Mouse (Mus musculus) large intestine, adult 2 months (tissue): Measurements from ENCODE around the gene Hfe2. TPM values are rescaled to one million over a fixed set of nuclear protein-coding genes. Genes with fewer than 3 reads are reported as not detected.
"Not testable (repeated sequence)": the region's sequence is repeated elsewhere in the genome, so short reads cannot be mapped to it uniquely, and the experiment has no call there.

ENCODE experiments used
- DNase-seq: peaks from one replicate; pipeline ENCODE4 v3.0.0-alpha.2; 2012; ENCODE audit warnings: low read depth, low spot score
- WGBS: fragments of 180-500 bp; shearing (Covaris S2); methylation state at CpG from one replicate; pipeline ENCODE4 v1.1.7; 2018; 5-methylcytosine and 5-hydroxymethylcytosine counted together
- polyA plus RNA-seq: library from polyadenylated mRNA; depleted of rRNA; stranded (reverse); fragments of >200 nt; gene quantifications from 2 replicates; pipeline ENCODE4 v1.2.3, GENCODE M21; 2012; rRNA removed

The Hfe2 gene
- 0.05 TPM in 1 of 2 replicates, not detected in the other for polyA plus RNA-seq

DNA sequence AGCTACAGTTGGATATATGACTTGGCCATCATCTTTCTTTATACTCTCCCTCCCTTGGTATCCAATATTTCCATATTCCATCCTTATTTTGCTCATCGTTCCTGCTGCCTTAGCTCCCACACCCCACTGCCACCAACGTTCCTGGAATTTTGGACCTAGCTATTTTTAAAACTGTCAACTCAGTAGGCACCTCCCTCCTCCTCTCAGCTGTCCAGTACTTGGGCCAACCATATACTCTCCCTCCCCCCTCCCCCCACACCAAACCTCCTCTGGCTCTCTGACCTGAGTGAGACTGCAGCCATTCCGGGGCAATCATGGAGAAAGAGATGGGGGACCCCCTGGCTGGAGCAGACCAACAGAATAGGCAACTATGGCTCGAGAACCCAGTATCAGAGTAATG is at the start of gene Hfe2:
TSS of gene Hfe2 (plus strand) at position 259 of the 400 bp plus-strand sequence.
- DNase-seq, result no peak
- WGBS, result 66% methylated on average over 4 of the region's 4 CpGs

DNA sequence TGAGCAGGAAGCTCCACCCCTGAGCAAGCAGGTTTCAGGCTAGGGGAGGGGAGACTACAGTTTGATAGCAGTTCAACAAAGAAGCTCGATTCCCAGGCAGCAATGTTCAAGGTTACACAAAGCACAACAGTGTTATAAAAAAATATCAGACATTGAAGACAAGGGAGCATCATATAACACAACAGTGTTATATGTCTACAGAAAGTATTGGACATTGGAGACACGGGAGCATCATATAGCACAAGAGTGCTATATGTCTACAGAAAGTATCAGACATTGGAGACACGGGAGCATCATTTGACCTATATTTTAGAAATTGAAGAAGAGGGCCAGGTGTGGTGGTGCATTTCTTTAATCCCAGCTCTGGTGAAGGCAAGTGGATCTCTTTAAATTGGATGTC is 47.9 kb upstream of the Hfe2 start:
- 23% methylated on average over 3 of the region's 3 CpGs for WGBS
- DNase-seq, result no peak

DNA sequence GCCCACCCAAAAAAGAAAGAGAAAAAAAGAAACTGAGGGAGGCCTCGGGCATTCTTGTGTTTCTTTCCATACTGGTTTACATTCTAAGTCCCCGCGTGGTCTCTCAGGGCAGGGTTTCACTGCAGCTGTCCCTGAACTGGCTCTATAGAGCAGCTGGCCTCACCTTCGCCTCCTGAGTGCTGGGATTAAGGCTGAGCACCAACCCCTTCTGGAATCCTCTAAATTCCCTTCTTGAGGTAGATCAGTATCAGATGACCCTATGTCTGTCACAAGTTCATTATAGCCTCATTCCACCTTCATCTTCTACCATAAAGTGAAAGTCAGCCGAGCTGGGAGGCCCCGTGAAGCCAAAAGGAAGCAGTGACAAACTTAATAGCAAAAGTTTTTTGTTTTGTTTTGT is 47.4 kb upstream of the Hfe2 start:
- 61% methylated on average over 6 of the region's 6 CpGs for WGBS
- no peak for DNase-seq

DNA sequence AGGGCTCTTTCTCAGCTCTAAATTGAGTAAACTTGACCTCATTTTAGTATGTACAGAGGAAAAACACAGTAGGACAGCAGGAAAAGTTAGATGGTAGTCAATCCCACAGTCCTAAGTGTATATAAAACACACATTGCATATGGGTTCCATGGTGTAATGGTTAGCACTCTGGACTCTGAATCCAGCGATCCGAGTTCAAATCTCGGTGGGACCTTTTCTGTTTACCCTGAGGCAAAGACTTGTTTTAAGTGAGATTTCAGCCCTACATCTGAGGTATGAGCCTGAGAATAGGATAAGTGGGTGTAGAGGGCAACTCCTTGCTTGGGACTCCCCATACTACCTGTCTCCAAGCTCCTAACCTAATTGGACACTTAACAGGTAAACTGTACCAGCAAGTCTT is 45.7 kb upstream of the Hfe2 start:
- 39% methylated on average over 3 of the region's 3 CpGs for WGBS
- DNase-seq, result no peak

DNA sequence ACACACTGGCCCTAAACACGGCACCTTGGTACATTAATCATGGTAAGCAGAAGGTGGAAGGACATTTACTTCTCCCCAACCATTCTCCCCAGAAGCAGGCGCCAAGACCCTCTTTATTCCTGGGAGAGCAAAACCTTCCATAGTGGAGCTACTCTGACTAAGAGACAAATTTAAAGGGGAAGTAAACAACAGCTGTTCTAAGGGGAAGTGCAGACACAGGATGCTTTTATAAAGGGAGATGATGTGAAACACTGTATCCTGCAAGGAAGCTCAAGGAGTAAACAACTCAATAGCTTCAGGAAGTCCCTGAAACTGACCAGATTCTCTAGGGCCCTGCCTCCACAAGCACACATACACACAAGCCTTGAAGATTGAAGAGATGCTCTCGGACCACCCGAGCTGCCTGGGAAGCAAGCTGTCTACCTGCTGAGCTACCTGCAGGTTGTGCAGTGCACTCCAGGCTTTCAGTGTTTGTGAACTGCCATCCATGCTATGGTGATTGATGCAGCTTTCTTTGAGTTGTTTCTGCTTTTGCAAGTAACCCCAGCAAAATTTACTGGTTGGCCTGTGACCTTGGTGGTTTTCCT is 44.2 kb upstream of the Hfe2 start:
- WGBS, result 86% methylated on average over 4 of the region's 4 CpGs
- no peak for DNase-seq

DNA sequence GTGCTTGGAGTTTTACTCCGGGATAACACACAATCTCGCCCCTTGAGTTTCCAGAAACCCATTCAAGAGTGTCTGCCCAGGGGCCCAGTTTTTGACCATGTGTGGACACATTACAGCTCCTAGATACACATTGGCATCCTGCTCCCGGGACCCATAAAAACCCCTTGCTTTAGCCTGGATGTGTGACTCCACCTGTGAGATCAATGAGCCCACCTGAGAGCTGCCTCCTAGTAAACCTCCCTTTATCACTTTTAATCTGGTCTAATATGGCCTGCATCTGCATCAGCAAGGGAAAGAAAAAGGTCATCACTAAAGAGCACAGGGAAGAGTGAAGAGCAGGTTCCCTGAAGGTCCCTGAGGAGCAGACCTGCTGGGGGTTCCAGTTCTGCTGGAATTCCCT is 43.1 kb upstream of the Hfe2 start:
- DNase-seq, result no peak
- WGBS, result 85% methylated on average over 3 of the region's 3 CpGs

DNA sequence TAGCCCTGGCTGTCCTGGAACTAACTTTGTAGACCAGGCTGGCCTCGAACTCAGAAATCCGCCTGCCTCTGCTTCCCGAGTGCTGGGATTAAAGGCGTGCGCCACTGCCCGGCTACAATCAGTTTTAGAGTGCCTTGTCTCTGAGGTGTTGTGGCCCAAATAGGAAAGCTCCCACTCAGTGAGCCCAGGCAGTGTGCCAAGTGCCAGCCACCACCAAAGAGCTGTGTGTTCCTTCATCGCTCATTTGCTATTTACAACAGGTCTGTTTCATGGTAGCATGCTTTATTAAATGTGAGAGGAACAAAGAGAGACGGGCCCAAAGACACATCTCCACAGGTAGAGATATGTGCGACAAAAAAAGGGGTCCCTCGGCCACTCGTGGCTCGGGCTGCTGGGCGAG is 42.5 kb upstream of the Hfe2 start:
- 91% methylated on average over 13 of the region's 13 CpGs for WGBS
- no peak for DNase-seq

DNA sequence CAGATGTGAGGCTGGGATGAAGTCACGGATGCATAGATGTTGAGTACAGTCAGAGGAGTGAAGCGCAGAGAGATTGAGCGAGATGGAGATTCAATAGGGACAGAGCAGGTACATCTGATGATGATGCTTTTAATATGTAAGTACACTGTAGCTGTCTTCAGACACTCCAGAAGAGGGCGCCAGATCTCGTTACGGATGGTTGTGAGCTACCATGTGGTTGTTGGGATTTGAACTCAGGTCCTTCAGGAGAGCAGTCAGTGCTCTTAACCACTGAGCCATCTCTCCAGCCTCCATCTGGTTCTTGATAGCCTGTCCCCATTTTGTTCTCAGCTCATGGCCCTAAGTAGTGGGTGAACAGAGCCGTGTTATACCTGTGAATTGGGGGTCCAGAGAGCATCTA is 41.9 kb upstream of the Hfe2 start:
- 70% methylated on average over 7 of the region's 7 CpGs for WGBS
- DNase-seq, result not testable (repeated sequence)

DNA sequence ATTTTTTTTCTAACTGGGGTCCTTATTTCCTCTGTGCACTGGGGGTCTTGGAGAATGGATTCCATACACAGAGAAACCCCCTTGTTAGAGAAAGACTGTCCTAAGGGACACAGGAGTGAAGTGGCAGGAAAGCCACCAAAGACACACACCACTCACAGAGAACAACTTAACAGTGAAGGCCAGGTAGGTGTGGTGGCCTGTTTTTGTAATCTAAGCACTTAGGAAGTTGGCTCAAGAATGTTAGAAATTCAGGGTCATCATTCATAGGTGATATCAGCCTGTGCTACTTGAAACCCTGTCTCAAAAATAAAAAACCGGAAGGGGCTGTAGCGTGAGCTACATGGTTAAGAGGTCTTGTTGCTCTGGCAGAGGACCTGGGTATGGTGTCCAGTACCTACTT is 41.0 kb upstream of the Hfe2 start:
- WGBS, result 95% methylated on average over 2 of the region's 2 CpGs
- no peak for DNase-seq

DNA sequence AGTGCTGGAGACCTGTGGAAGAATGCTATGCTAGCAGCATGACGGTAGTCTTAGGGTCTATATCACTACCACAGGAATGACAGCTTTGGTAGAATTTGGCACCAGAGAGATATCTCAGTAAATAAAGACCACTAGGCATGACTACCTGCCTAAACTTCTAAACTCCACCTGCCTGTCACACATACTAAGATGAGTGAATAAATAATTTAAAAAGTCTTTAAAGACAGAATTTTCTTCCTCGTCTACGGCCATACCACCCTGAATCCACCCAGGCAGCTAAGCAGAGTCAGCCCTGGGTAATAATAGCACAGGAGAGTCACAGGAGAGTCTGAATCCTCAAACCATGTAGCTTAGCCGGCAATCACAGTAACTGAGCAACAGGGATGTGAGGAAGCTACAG is 40.1 kb upstream of the Hfe2 start:
- DNase-seq, result no peak
- 93% methylated on average over 4 of the region's 4 CpGs for WGBS

DNA sequence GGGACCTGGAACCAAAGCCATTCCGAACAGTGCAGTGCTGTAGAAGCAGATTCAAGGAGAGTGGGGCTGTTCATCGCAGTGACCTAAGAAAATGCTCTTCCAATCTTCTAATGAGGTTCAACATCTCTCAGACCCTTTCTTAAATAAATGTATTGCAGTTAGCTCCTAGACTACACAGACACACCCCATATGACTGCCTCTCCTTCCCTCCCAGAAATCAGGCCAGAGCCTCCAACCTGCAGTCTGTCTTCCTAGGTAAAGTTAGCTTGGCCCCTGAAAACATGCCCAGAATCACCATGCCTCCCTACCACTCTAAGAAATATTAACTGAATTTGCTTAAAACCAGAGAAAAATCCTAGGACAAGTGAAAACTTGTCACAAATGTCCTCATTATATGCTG is 39.6 kb upstream of the Hfe2 start:
- DNase-seq, result no peak
- WGBS, result 84% methylated on average over 2 of the region's 2 CpGs

DNA sequence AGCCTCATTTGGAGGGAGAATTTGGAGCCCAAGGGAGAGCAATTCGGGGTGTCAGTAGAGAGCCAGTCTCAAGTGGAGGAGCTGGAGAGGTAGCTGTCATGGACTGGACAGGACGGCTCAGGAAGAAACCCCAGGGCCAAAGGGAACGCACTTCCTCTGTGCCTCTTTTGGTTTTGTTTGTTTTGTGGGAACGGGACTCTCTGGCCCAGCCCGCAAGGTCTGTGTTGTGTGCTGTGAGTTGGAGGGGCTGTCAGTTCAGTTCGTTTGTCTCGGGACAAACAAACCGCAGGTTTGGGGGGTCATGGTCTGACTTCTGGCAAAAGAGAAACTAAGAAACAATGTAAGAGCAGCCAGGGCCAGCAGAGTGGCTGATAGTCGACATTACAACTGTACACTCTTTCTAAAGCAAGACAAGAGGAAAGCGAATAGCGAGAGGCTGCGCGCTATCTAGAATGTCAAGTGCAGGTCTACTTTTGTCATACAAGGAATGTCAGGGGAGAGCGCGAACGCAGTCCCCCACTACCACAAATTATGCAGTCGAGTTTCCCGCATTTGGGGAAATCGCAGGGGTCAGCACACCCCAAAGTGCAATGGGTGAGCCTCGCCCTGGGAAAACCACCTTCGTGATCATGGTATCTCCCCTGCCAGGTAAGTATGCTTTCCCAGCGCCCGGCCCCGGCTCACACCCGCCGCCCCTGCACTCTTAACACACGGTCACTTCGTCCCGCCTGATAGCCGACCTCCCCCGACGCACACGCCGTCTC is 38.7 kb upstream of the Hfe2 start:
- not testable (repeated sequence) for DNase-seq
- 0% methylated on average over 5 of the region's 34 CpGs for WGBS

DNA sequence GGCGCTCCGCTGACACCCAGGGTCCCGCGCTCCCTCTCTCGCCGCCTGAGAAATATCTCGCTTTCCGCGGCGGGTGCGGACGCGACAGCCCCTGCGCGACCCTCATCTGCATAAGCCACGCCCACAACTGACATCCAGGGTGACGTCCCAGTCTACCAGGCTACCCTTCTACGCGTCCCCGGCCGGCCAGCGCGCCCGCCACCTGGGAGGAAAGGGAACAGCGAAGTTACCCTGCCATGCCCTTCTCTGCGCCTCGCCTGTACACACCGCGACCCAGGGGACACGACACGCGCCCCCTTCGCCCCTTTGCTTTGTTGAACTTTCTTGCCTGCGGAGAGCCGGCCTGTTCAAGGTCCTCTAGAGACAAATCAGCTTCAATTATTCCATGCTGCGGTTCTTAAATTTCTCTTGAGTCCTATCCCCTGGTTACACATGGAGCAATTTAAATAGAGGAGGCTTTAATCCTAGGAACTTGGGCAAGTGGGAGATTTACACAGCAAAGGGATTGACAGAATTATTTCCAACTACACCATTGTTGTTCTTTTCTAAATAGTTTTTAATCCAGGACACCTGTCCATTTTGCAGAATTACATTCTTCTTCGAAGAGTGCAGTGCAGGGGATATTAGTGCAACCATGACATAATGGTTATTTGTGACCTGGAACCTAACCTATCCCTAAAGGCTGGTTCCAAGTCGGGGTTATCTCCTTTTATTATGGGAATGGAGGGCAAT is 38.0 kb upstream of the Hfe2 start:
- 6% methylated on average over 7 of the region's 38 CpGs for WGBS
- DNase-seq, result not testable (repeated sequence)

DNA sequence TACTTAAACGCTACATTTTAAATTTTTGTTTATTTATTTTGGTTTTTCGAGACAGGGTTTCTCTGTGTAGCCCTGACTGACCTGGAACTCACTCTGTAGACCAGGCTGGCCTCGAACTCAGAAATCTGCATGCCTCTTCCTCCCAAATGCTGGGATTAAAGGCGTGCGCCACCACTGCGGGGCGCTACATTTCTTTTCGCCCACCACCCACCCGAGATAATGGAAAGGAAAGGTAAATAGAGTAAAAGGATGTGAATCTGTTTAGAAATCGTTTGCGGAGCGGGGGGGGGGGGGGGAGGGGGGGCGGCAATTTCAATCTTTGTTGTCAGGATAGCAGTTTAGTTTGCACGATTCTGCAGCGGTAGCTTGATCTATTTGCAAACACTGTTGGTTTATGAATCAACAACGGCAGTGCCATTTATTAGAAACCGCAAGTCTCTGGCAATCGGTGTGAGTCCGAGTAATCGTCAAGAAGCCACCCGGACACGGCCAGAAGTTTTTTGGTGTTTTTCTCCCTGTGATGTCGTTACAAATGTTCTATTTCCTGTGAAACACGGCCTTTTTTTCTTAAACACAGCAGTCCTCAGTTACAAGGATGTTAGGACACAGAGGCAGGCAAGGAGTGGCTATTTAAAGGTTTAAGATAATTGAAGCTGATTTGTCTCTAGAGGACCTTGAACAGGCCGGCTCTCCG is 37.2 kb upstream of the Hfe2 start:
- WGBS, result 3% methylated on average over 26 of the region's 26 CpGs
- DNase-seq, result no peak

DNA sequence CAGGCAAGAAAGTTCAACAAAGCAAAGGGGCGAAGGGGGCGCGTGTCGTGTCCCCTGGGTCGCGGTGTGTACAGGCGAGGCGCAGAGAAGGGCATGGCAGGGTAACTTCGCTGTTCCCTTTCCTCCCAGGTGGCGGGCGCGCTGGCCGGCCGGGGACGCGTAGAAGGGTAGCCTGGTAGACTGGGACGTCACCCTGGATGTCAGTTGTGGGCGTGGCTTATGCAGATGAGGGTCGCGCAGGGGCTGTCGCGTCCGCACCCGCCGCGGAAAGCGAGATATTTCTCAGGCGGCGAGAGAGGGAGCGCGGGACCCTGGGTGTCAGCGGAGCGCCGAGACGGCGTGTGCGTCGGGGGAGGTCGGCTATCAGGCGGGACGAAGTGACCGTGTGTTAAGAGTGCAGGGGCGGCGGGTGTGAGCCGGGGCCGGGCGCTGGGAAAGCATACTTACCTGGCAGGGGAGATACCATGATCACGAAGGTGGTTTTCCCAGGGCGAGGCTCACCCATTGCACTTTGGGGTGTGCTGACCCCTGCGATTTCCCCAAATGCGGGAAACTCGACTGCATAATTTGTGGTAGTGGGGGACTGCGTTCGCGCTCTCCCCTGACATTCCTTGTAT is 36.6 kb upstream of the Hfe2 start:
- 0% methylated on average over 4 of the region's 55 CpGs for WGBS
- not testable (repeated sequence) for DNase-seq

DNA sequence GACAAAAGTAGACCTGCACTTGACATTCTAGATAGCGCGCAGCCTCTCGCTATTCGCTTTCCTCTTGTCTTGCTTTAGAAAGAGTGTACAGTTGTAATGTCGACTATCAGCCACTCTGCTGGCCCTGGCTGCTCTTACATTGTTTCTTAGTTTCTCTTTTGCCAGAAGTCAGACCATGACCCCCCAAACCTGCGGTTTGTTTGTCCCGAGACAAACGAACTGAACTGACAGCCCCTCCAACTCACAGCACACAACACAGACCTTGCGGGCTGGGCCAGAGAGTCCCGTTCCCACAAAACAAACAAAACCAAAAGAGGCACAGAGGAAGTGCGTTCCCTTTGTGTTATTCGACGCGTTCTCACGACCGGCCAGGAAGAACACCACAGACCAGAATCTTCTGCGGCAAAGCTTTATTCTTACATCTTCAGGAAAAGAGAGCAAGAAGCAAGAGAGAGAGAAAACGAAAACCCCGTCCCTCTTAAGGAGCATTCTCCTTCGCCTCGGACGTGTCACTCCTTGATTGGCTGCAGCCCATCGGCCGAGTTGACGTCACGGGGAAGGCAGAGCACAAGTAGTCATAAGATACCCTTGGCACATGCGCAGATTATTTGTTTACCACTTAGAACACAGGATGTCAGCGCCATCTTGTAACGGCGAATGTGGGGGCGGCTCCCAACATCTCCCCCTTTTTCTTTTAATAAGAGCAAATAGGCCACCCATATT is 35.9 kb upstream of the Hfe2 start:
- not testable (repeated sequence) for DNase-seq
- 0% methylated on average over 9 of the region's 31 CpGs for WGBS

DNA sequence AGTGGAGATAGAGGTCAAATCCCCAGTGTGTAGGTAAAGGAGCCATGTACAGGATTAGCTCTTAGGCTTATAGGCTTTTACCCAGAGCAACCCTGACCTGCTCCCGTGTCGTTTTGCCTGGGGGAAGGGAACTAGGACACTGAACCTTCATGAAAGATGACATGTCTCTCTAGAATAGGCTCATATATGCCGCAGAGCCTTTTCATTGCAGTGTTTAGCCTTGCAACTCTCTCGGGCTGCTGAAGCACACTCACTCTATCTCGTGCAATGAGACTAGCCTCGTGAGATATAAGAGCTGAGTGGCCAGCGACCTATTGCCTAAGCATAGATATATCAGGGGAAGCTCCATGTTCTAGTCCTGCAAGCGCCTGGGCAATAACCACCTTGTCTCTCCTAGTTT is 35.3 kb upstream of the Hfe2 start:
- WGBS, result 77% methylated on average over 7 of the region's 8 CpGs
- DNase-seq, result not testable (repeated sequence)

DNA sequence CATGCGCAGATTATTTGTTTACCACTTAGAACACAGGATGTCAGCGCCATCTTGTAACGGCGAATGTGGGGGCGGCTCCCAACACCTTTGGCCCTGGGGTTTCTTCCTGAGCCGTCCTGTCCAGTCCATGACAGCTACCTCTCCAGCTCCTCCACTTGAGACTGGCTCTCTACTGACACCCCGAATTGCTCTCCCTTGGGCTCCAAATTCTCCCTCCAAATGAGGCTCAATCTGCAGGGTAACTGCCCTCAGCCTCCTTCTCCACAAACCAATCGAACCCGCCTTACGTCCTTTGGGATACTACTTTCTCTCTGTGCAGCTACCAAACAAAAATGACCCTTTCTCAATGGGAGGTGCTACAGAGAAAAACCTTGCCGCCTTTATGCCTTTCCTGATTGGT is 30.5 kb upstream of the Hfe2 start:
- 96% methylated on average over 7 of the region's 11 CpGs for WGBS
- not testable (repeated sequence) for DNase-seq

DNA sequence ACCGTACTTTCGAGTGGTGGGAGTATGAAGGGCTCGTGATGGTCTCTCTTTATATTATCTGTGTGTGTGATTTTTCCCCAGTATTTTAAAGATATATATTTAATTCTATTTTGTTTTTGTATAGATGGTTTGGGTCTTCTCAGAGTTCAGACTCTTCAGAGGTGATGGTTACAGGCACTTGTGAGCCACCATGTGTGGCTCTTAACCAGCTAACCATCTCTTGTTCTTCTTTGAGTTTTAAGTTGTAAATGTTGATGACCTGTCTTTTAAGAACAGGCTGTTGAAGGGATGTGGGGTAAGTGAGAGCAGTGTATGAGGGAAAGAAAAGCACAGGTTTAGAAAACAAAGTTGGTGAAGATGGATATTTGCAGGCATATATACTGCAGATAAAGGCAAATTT is 30.1 kb upstream of the Hfe2 start:
- WGBS, result 98% methylated on average over 3 of the region's 3 CpGs
- no peak for DNase-seq
